Mouse (Mus musculus) liver, postnatal 0 days (tissue): ENCODE measurements around the gene Igfbp2. TPM values are rescaled to one million over a fixed set of nuclear protein-coding genes. Genes with fewer than 3 reads are reported as not detected.

ENCODE experiments used
- ATAC-seq: fragments of 200-750 bp; cut with Nextera tagmentation; 2 replicates; pipeline ENCODE4 v1.8.0; 2017; ENCODE audit warnings: mild to moderate bottlenecking, moderate library complexity
- DNase-seq: peaks from one replicate; pipeline ENCODE4 v3.0.0-alpha.2; 2016
- H3K27ac ChIP-seq: fragments of 300-500 bp; sonication (generic); 2 replicates; pipeline ENCODE4 v1.5.1; 2014; ENCODE audit warnings: antibody characterized with exemption, moderate library complexity, mild to moderate bottlenecking, low read depth
- H3K27me3 ChIP-seq: fragments of 300-500 bp; sonication (generic); 2 replicates; pipeline ENCODE4 v1.6.1; 2014; ENCODE audit warnings: low read length, control low read depth, mixed read lengths; ENCODE audit not compliant: insufficient read depth
- H3K36me3 ChIP-seq: fragments of 300-500 bp; sonication (generic); replicated peaks from 2 replicates; pipeline ENCODE4 v1.6.1; 2014; ENCODE audit warnings: mild to moderate bottlenecking, control low read depth, low read length, moderate library complexity, mixed read lengths; ENCODE audit not compliant: insufficient read depth
- H3K4me1 ChIP-seq: fragments of 300-500 bp; sonication (generic); 2 replicates; pipeline ENCODE4 v1.6.1; 2014; ENCODE audit warnings: antibody characterized with exemption, mild to moderate bottlenecking, control low read depth; ENCODE audit not compliant: insufficient read depth
- H3K4me2 ChIP-seq: fragments of 300-500 bp; sonication (generic); 2 replicates; pipeline ENCODE4 v1.6.1; 2014; ENCODE audit warnings: low read depth, mild to moderate bottlenecking, low read length, moderate library complexity, mixed read lengths
- H3K4me3 ChIP-seq: fragments of 300-500 bp; sonication (generic); 2 replicates; pipeline ENCODE4 v1.5.1; 2014; ENCODE audit warnings: low read depth, low read length
- H3K9ac ChIP-seq: fragments of 300-500 bp; sonication (generic); replicated peaks from 2 replicates; pipeline ENCODE4 v1.6.1; 2014; ENCODE audit warnings: mild to moderate bottlenecking, moderate library complexity
- H3K9me3 ChIP-seq: fragments of 300-500 bp; sonication (generic); 2 replicates; pipeline ENCODE4 v1.6.1; 2016; ENCODE audit warnings: mild to moderate bottlenecking, control low read depth, low read length, mixed read lengths
- CTCF ChIP-seq: sonication (generic); IDR thresholded peaks from 2 replicates; pipeline ENCODE4 v1.5.1; 2016; ENCODE audit warnings: antibody characterized with exemption, low read depth
- EP300 ChIP-seq: IDR thresholded peaks from 2 replicates; pipeline ENCODE4 v1.6.1; 2016; ENCODE audit warnings: antibody characterized with exemption, low read depth, mild to moderate bottlenecking
- WGBS: fragments of 180-500 bp; shearing (Covaris S2); extraction: QIAGEN DNeasy Blood & Tissue Kit; methylation state at CpG from one replicate; pipeline ENCODE4 v1.1.7; 2014; ENCODE audit not compliant: insufficient replicate concordance; 5-methylcytosine and 5-hydroxymethylcytosine counted together
- polyA plus RNA-seq: library from polyadenylated mRNA; unstranded; fragments of >200 nt; fragmentation: Nextera tagmentation; extraction: Ambion mirVana; gene quantifications from 2 replicates; pipeline ENCODE4 v1.2.1, GENCODE M21; 2015

Igfbp2 gene
- polyA plus RNA-seq, 1 experiment from 2014 or later: 3,364 TPM

DNA sequence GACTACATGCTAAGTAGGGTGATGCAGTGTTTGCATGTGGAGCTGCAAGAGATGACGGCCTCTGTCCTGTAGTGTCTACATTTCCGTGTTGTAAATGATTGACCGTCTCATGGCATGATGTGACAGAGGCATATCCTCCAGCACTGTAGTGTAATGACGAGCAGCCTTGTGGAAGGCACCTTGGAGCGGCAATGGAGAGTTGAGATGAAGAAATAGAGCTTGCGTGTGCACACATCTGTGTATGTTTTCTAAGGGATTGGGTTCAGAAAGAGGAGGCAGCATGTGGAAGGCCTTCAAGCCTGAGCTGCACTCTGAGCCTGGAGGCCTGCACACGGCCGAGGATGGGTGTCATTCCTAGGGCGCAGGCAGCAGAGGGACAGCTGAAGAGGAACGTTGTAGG lies 31.4 kb downstream of the Igfbp2 start:
- Histone ChIP-seq H3K9me3 (no peaks in the 10 kb centered on the region), H3K4me1 (no peaks in the 10 kb centered on the region), H3K9ac (no peak overlapping the region), H3K27me3 (no peaks in the 10 kb centered on the region), H3K27ac (no peak overlapping the region), H3K4me2 (no peak overlapping the region), H3K4me3 (no peak overlapping the region), H3K36me3 (peaks cover 14% of the 10 kb centered on the region)
- no peak for DNase-seq
- ATAC-seq: no peak
- WGBS: 79% methylated on average over 10 of the region's 10 CpGs
- TF ChIP-seq EP300: no peak
- TF ChIP-seq CTCF: no peak

DNA sequence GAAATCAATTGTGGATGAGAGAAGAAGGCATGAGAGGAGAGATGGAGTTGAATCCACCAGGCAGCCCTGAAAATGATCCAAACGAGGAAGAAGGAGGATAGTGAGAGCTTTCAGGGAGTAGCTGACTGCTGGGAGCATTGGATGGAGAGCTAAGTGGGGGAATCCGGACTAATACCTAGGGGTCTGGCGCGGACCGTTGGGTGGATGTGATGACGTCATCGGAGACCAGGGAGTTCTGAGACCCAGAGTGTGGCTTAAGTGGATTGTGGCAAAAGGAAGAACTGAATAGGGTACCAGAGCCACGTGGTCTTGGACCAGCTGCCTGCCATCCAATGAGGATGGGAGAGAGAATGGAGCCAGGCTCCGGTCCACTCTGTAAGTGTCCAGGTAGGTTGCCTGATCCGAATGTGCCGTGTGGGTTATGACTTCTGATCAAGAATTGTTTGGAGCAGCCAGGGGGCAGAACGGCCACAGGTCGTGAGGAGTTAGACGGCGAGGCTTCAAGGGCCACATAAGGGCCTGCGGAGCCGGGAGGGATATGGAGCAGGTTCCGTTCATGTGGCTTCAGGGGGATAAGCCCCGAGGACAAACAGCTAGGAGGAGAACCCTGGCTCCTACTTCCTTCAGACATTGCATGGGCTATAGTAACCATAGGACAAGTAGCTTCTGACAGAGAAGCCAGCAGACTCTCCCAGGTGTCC lies 32.1 kb downstream of the Igfbp2 start:
- Histone ChIP-seq H3K4me2 (no peak overlapping the region), H3K27ac (no peak overlapping the region), H3K27me3 (no peaks in the 10 kb centered on the region), H3K9me3 (no peaks in the 10 kb centered on the region), H3K4me1 (no peaks in the 10 kb centered on the region), H3K36me3 (peaks cover 8% of the 10 kb centered on the region), H3K4me3 (no peak overlapping the region), H3K9ac (no peak overlapping the region)
- ATAC-seq (no peak), DNase-seq (no peak)
- 81% methylated on average over 19 of the region's 19 CpGs for WGBS
- TF ChIP-seq EP300 (no peak), CTCF (no peak)

DNA sequence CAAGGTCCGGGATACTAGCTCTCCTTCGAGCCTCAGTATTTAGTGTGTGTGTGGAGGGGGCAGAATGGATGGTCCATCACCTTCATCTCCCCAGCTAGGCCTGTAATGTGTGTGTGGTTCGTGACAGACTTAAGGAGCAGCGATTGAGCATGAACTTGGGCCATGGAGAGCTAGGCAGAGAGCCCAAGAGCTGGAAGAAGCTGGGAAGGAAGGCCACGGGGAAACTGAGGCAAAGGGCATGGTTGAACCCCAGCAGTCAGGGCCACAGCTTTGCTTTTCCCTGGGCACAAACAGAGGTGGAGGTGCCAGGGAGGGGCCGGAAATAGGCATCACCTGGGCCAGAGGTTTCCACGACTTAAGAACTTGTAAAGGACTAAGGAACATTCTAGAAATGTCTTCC lies 32.8 kb downstream of the Igfbp2 start:
- Histone ChIP-seq H3K27me3 (no peaks in the 10 kb centered on the region), H3K4me2 (no peak overlapping the region), H3K9me3 (no peaks in the 10 kb centered on the region), H3K36me3 (peaks cover 1% of the 10 kb centered on the region; the same call in 1 of the 2 replicates), H3K9ac (no peak overlapping the region), H3K27ac (no peak overlapping the region), H3K4me3 (no peak overlapping the region), H3K4me1 (no peaks in the 10 kb centered on the region)
- ATAC-seq: no peak
- 69% methylated on average over 7 of the region's 7 CpGs for WGBS
- TF ChIP-seq CTCF: no peak
- TF ChIP-seq EP300: no peak
- DNase-seq: no peak

DNA sequence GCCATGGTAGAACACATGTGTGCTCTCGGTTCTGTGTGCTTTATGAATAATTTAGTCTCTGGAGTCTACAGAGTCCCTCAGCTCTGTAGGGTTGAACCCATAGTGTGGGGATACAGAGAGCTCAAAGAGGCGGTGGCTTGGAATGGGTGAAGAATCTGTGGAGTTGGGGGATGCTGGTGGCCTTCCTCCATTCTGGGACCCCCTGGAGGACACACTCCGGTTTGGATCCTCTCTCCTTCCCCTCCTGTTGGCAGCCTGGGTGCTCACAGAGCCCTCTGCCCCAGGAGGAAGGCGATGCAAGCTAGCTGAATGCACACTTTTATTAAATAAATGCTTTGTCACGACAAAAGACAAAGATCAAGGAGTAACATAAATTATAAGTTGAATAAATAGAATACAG lies 33.3 kb downstream of the Igfbp2 start:
- 76% methylated on average over 5 of the region's 5 CpGs for WGBS
- H3K4me3 ChIP-seq: no peak overlapping the region

DNA sequence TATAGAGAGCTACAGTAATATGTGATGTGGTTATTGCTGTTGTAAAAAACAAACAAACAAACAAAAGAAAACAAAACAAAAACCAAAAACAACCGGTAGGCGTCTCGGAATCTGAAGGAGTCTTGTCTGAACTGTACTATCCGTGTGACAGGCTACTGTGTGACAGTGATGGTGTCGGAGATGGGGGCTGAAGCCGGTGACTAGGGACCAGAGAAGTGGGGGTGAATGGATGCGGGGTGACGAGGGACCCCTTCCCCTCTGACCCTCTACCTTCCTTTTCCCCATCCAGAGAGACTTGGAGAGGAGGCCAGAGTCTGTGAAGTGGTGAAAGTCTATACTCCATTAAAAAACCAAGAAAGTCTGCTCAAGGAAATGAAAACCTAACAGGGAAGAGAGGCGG lies 34.0 kb downstream of the Igfbp2 start:
- H3K4me2 ChIP-seq: no peak overlapping the region
- H3K9me3 ChIP-seq: no peaks in the 10 kb centered on the region
- no peaks in the 10 kb centered on the region for H3K27me3 ChIP-seq
- ATAC-seq (no peak), DNase-seq (no peak)
- 79% methylated on average over 9 of the region's 9 CpGs for WGBS
- no peaks in the 10 kb centered on the region for H3K36me3 ChIP-seq
- H3K4me3 ChIP-seq: no peak overlapping the region
- TF ChIP-seq EP300 (no peak), CTCF (no peak)
- no peak overlapping the region for H3K27ac ChIP-seq
- H3K4me1 ChIP-seq: no peaks in the 10 kb centered on the region
- no peak overlapping the region for H3K9ac ChIP-seq

More for the DNA sequence above, 33.3 kb downstream of the Igfbp2 start:
- DNase-seq: no peak
- H3K27ac ChIP-seq: no peak overlapping the region
- no peak for ATAC-seq
- no peak overlapping the region for H3K4me2 ChIP-seq
- H3K9me3 ChIP-seq: no peaks in the 10 kb centered on the region
- H3K36me3 ChIP-seq: no peaks in the 10 kb centered on the region
- no peaks in the 10 kb centered on the region for H3K27me3 ChIP-seq
- no peak for TF ChIP-seq EP300
- TF ChIP-seq CTCF: no peak
- H3K4me1 ChIP-seq: no peaks in the 10 kb centered on the region
- no peak overlapping the region for H3K9ac ChIP-seq

DNA sequence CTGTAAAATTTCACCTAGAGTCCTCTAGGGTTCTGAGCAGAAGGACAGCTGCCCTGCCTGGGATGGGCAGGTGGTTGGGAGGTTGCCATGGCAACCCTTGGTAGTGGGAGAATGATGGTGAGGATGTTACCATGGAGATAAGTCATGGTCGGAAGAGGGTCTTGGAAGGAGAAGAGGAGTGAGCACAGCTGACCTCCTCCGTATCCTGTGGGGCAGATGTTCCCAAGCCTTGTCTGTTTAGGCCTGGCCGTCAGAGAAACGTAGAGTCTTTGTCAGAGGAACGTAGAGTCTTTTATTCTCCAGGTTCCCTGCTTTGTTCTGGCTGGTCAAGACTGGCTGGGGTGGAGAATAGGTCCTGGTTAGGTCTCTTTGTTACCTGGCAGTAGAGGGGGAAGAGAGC lies 34.6 kb downstream of the Igfbp2 start:
- H3K27ac ChIP-seq: no peak overlapping the region
- H3K9me3 ChIP-seq: no peaks in the 10 kb centered on the region
- ATAC-seq (no peak), DNase-seq (no peak)
- no peaks in the 10 kb centered on the region for H3K36me3 ChIP-seq
- no peak overlapping the region for H3K4me3 ChIP-seq
- H3K27me3 ChIP-seq: no peaks in the 10 kb centered on the region
- no peak overlapping the region for H3K4me2 ChIP-seq
- H3K4me1 ChIP-seq: no peaks in the 10 kb centered on the region
- WGBS: 77% methylated on average over 5 of the region's 5 CpGs
- H3K9ac ChIP-seq: no peak overlapping the region
- no peak for TF ChIP-seq EP300
- TF ChIP-seq CTCF: no peak
